Mouse (Mus musculus): ENCODE data around the gene Pabpc4. TPM values are rescaled to one million over a fixed set of nuclear protein-coding genes. Genes with fewer than 3 reads are reported as not detected.
A peak's percentile ranks its signal among the peaks of the same experiment; 100 is the strongest.

Pabpc4 gene
- polyA plus RNA-seq, 1 experiment from 2014 or later: 23.0 TPM

- Histone ChIP-seq H3K4me2 (ENCODE audit: low read length) (peak overlapping the region; percentile 87), H3K9me3 (ENCODE audit: control insufficient read depth, low read length) (no peaks in the 10 kb centered on the region), H3K36me3 (ENCODE audit: control insufficient read depth, insufficient read depth, low read length) (0 out of 2 replicates have a peak, but pooled peaks cover 3% of the 10 kb centered on the region), H3K4me1 (ENCODE audit: control insufficient read depth, insufficient read depth, low read depth, low read length) (peaks cover 13% of the 10 kb centered on the region), H3K27ac (ENCODE audit: low read depth, low read length) (no peak overlapping the region), H3K4me3 (ENCODE audit: low read length) (peak overlapping the region; percentile 54), H3K9ac (ENCODE audit: low read depth, low read length) (peak overlapping the region; percentile 55; the same call in 1 of the 2 replicates), H3K27me3 (replicated peaks; ENCODE audit: control insufficient read depth, insufficient read depth, low read length) (peaks cover 30% of the 10 kb centered on the region)
- 4% methylated on average over 32 of the region's 43 CpGs for WGBS
- ATAC-seq: peak; percentile 37
Measured at GRCm38 (mm10) chr4:123342091-123342641, 80.0 kb downstream of the Pabpc4 start.

DNA sequence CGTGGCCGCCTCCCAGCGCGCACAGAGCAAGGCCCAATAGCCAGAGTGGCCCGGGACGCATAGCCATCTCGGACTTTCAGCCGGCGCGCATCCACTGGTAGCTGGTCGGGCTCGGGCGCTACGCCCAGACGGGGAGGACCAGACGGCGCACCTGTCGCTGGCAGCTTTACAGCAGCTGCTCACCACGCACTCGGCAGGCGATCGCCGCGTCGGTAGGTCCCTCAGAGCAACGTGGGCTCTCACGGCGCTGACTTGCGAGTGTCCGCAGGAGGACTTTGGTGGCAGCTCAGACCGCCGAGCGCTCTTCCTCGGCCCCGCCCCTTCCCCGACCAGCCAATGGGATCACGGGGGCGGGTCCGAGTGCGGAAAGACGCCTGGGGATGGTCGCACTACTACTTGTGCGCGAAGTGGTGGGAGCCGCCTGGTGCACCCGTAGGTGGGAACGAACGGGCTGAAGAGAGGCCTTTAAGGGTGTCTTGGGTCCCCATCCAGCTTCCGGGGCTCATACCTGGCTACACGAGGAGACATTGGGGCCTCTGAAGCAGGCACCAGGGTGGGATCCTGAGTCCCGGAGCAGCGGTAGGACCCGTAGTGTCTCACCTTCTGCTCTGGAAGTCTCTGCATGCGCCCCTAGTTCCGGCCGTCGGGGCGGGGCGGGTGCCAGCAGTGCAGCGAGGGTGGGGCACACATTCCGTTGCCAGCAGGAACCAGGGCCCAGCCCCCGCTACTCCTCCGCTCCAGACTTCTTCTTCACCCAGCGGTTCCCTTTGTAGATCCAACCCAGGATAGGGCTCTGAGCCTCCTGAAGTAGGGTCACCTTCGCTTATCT is 80.7 kb downstream of the Pabpc4 start, which contains the start of gene Bmp8a:
Gene Bmp8a (minus strand): TSS at position 611 of the 829 bp plus-strand sequence.
- no peaks in the 10 kb centered on the region for H3K9me3 ChIP-seq (ENCODE audit: control insufficient read depth, low read length)
- peak within 1 kb of the TSS; percentile 55 for H3K9ac ChIP-seq (ENCODE audit: low read depth, low read length)
- peaks cover 3% of the 10 kb centered on the region; the same call in 1 of the 2 replicates for H3K36me3 ChIP-seq (ENCODE audit: control insufficient read depth, insufficient read depth, low read length)
- H3K4me3 ChIP-seq (ENCODE audit: low read length): peak within 1 kb of the TSS; percentile 54
- H3K27me3 ChIP-seq (replicated peaks; ENCODE audit: control insufficient read depth, insufficient read depth, low read length): peaks cover 30% of the 10 kb centered on the region
- ATAC-seq: peak; percentile 86
- WGBS: 1% methylated on average over 65 of the region's 65 CpGs
- peaks cover 13% of the 10 kb centered on the region for H3K4me1 ChIP-seq (ENCODE audit: control insufficient read depth, insufficient read depth, low read depth, low read length)
- H3K27ac ChIP-seq (ENCODE audit: low read depth, low read length): no peak within 1 kb of the TSS
- peak within 1 kb of the TSS; percentile 87 for H3K4me2 ChIP-seq (ENCODE audit: low read length)

GRCm38 (mm10) chr4:123343471-123343789 is 81.3 kb downstream of the Pabpc4 start:
- Histone ChIP-seq H3K9ac (ENCODE audit: low read depth, low read length) (no peak overlapping the region; the same call in 1 of the 2 replicates), H3K27ac (ENCODE audit: low read depth, low read length) (no peak overlapping the region), H3K9me3 (ENCODE audit: control insufficient read depth, low read length) (no peaks in the 10 kb centered on the region), H3K4me2 (ENCODE audit: low read length) (peak overlapping the region; percentile 87), H3K27me3 (replicated peaks; ENCODE audit: control insufficient read depth, insufficient read depth, low read length) (peaks cover 30% of the 10 kb centered on the region), H3K36me3 (ENCODE audit: control insufficient read depth, insufficient read depth, low read length) (peaks cover 9% of the 10 kb centered on the region), H3K4me3 (ENCODE audit: low read length) (peak overlapping the region; percentile 54), H3K4me1 (ENCODE audit: control insufficient read depth, insufficient read depth, low read depth, low read length) (peaks cover 13% of the 10 kb centered on the region)
- ATAC-seq: peak; percentile 18
- 16% methylated on average over 6 of the region's 6 CpGs for WGBS

Other genes with a start within 250 kb of the Pabpc4 start
- 21.4 and 21.5 TPM in 2 replicates for gene Trit1, start 245.8 kb upstream of the Pabpc4 start, polyA plus RNA-seq (2015; fragmentation: Nextera tagmentation; extraction: Ambion mirVana)
- 0.56 and 0.58 TPM in 2 replicates for gene Bmp8b, start 157.2 kb upstream of the Pabpc4 start, polyA plus RNA-seq (2015; fragmentation: Nextera tagmentation; extraction: Ambion mirVana)
- 0.59 and 0.81 TPM in 2 replicates for gene Oxct2b, start 146.1 kb upstream of the Pabpc4 start, polyA plus RNA-seq (2015; fragmentation: Nextera tagmentation; extraction: Ambion mirVana)
- 53.4 and 54.2 TPM in 2 replicates for gene Ppie, start 122.4 kb upstream of the Pabpc4 start, polyA plus RNA-seq (2015; fragmentation: Nextera tagmentation; extraction: Ambion mirVana)
- 46.7 and 63.6 TPM in 2 replicates for gene Hpcal4, start 79.1 kb upstream of the Pabpc4 start, polyA plus RNA-seq (2015; fragmentation: Nextera tagmentation; extraction: Ambion mirVana)
- 0.16 TPM in 1 of 2 replicates, not detected in the other for gene Nt5c1a, start 60.8 kb upstream of the Pabpc4 start, polyA plus RNA-seq (2015; fragmentation: Nextera tagmentation; extraction: Ambion mirVana)
- 5.3 and 7.6 TPM in 2 replicates for gene Heyl, start 28.8 kb upstream of the Pabpc4 start, polyA plus RNA-seq (2015; fragmentation: Nextera tagmentation; extraction: Ambion mirVana)
- gene Oxct2a, start 61.3 kb downstream of the Pabpc4 start, polyA plus RNA-seq (2015; fragmentation: Nextera tagmentation; extraction: Ambion mirVana): 0.12 and 0.14 TPM in 2 replicates
- gene Bmp8a, start 80.9 kb downstream of the Pabpc4 start, polyA plus RNA-seq (2015; fragmentation: Nextera tagmentation; extraction: Ambion mirVana): 0.22 and 0.26 TPM in 2 replicates